Mouse (Mus musculus) ovary, postnatal 10 days (tissue): ENCODE results near the gene Cep131.

Experiments
- DNase-seq: peaks from one replicate; pipeline ENCODE4 v3.0.0; 2022; ENCODE audit warnings: low spot score

Cep131 gene

DNA sequence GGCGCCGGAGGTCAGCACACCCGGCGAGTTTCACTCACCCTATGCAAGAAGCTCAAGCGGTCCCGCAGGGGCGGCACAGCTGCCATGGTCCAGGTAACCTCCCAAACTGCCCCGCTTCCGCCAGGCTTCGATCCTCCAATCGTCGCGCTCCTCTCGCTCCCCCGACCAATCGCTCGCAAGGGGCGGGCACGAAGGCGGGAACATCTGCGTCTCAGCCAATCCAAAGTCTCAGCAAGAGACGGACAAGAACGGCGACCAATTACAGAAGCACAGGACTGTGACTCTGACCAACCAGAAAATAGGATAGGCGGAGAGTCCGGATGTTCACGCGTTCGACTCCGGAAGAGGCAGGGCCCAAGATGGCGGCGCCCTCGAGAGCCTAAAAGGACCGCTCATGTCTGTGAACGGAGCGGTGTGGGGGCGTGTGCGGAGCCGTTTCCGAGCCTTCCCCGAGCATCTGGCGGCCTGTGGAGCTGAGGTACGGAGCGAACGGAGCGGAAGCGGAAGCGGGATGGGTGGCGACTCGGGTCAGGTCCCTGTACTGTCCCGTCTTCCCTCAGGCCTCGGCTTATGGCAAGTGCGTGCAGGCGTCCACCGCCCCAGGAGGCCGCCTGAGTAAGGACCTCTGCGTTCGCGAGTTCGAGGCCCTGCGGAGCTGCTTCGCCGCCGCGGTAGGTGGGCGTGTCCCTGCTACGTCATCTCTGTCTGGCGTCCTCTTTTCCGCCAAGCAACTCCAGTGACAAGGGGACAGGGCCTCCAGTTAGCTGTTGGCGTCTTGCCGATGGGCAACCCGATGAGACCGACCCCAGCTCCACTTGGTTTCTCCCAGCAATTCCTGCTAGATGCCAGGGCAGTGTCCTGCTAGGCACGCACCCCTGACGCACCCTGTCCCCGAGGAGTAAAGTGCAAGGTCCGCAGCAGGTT lies 12.2 kb upstream of the Cep131 start, which contains the start of the genes Tepsin and Ndufaf8:
Gene Tepsin, minus strand, starts transcription at position 144 of the 924 bp plus-strand sequence.
Gene Ndufaf8, plus strand, starts transcription at position 341 of the 924 bp plus-strand sequence.
- DNase-seq: peak; percentile 100

DNA sequence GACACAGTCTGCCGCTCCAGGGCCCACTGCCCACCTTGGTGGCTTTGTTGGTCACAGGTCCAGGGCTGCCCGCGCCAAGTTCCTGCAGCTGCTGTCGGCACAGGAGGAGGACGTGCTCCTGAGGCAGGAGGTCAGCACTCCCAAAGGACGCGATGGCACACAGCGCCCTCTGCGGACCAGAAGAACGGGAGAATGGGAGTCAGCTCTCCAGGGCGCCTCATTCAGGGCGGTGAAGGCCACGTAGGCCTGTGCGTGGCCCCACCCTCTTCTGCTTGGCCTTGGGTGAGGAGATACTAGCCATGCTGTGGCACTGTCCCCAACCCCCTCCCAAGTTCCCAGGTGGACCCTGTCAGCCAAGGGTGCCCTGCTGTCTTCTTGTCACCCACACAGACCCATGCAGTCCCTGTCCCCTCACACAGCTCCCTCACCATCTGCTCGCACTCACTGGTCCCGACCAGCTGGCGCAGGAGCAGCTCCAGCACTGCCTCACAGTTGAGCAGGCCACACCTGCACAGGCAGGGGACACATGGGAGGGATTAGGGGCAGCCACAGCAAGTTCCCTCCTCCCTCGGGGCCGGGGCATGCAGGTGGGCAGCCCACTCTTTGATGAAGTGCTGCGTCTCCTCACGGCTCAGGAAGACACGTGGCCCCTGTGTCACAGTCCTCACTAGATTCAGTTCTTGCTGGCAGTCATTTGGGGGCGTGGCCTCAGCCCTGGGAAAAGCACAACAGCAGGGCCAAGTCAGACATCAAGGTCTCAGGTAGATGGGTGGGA lies 6.4 kb upstream of the Cep131 start:
- DNase-seq: no peak

DNA sequence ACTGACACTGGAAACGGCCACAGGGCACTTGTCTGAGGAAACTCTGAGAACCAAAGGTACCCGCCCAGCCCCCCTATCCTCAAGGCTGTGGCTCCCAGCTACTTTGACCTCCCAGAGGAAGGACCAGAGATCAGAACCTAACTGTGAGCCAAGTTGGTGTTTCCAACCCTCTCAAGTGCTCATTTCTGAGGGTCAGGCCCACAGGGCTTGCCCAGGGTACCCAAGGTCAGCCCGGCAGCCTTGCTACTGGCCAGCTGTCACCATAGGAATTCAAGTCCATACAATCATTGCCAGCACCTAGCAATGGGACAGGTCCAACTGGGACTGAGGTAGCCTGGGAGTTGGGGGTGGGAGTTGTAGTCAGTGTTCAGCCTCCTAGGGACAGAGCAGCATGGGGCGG lies 4.0 kb upstream of the Cep131 start:
- DNase-seq: no peak

DNA sequence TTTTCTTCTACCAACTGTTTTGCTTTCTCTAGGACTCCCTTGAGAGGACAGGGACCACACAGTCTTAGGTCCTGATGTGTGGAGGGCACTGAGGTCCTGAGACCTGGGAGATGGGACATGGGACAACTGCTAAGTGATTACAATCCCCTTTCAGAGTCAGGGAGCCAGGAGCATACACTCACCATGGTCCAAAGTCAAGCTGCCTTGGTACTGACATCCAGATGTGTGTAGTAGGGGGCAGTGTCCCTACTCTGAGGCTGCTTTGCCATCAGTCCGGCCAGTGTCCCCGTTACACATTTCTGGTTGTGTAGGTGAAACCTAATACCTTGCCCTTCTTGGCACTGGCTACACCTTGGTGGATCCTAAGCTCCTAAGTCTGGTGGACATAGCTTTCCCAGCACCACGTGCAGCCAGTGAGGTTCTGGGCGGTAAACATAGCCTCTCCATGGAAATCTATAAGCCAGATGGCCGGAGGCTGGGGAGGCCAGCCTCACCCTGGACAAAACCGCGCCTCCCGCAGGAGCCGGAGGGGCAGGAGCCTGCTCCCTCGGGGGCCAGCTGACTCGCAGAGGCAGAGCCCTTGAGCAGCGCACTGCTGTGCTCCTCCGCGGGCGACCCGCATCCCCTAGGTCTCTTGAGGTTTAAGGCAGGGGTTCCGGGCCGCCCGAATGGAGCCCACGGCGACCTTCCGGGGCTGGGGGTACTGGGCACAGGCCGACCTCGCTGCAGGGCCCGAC lies 568 bp downstream of the Cep131 start:
- peak; percentile 15 for DNase-seq

DNA sequence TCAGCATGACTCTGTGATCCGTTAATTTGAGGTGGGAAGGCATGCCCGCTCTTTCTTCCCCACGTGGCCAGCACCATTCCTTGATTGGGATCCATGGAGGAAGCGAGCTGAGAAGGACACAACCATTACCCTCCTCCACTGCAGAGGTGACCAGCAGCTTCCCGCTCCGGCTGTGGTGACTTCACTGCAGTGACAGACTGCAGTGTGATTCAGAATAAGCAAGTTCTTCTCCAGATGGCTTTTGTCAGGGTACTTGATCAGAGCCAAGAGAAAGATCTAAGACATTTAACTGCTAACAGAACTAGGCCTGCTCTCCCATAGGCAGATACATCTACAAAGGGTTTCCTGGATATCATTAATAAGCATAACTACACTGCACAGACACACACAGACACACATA lies 6.3 kb downstream of the Cep131 start:
- no peak for DNase-seq

DNA sequence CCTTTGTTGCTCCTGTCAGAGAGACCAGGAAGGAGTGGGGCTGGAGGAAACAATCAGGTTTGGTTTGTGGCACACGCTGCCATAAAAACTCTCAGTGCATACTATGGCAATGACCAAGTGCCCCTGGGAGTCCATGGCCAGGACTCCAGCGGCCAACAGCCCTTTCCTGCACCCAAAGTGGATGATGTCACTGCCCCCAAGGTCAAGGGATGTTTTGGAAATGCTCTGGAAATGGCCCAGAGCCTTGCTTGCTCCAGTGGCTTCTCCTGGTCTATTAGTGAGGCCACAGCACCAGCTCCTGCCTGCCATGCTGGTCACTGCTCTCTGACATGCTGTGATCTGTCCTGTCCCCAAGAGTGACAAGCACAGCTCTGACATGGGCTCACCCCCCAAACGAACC lies 10.4 kb downstream of the Cep131 start:
- no peak for DNase-seq

DNA sequence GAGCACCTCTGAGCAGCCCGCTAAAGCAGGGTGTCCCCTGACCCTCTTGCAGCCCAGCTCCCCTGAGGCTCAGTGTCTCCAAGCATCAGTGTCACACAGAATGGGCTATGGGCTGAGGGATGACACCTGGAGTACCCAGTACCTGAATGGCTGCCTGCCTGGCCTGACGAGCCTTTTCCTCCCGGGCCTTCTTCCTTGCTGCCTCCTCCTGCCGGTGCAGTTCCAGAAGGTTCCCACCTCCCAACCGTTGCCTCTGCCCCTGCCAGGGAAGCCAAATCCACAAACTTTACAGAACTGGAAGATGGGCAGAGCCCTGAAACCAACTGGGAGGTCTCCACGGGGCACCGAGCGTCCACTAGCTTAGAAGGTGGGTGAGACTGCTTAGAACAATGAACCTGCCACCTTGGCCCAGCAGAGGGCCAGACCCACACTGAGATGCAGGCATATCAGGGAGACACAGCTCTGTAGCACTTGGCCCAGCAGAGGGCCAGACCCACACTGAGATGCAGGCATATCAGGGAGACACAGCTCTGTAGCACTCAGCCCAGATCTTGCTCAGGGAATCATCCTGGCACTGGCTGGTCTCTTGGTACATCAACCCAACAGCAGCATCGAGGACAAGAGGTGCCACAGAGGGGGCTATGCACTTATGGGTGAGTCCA lies 13.5 kb downstream of the Cep131 start:
- no peak for DNase-seq

DNA sequence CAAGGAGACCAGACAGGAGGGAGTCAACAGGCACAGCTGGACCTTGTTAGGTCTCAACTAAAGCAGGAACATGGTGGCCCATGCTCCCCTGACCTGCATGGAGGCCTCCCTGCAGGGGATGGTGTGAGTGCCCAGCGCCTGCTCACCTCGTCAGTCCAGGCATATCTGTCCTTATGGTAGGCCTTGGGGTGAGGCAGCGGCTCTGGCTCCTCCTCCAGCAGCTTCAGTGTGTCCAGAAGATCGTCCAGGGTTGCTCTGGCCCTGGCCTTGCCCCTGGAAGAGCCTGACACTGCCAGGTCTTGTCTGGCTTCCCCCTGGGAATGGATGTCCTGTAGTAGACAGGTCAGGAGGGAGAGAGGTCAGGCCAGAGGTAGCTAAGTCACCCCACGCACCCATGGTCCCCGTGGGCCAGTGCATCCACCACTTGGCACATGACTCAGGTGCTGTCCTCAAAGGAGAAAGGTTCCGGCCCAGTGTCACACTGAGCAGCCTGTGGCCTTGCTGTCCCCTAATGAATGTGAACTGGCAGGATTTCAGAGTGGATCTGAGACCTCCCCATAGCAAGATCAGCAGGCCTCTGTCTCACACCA lies 14.8 kb downstream of the Cep131 start:
- no peak for DNase-seq

DNA sequence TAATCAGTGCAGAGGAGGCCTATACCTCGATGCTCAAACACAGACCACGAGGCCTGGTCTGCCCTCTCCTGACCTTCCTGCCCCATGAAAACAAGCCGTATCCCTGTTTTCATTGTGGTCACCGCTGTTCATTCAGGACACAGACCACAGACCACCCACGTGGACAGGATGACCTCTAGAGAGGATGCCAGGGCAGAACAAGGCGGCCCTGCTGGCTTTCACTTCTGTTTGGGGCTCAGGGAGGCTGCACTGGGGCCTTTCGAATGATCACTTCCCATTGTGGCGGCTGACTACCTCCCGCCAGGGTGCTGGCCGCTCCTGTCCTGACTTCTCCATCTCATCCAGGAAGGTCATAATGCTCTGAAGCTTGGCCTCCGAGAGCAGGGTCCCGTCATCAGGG lies 15.6 kb downstream of the Cep131 start:
- DNase-seq: no peak

DNA sequence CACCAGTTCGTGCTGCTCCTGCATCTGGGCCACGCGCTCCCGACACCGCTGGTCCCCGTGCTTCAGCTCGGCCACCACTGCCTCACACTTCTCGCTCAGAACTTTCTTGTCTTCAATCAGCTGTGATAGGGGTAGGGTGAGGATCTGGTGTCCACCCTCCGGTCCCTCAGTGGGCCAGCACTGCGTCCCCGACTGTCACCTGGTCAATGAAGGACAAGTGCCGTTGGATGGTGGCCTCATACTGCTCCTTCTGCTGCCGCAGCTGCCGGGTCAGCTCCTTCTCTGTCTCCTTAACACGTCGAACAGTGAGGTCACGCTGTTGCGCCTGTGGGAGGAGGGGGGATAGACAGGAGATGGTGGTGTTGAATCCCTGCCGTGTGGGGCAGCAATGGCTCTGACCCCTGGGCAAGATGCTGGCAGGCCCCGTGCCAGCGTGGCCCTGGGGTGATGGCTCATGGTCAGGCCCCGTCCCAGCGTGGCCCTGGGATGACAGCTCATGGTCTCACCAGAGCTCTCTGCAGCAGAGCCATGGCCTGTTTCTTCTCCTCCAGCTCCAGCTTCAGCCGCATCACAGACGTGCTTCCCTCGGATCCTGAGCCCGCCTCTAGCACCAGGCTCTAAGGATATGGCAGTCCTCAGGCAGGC lies 16.2 kb downstream of the Cep131 start:
- DNase-seq: no peak

DNA sequence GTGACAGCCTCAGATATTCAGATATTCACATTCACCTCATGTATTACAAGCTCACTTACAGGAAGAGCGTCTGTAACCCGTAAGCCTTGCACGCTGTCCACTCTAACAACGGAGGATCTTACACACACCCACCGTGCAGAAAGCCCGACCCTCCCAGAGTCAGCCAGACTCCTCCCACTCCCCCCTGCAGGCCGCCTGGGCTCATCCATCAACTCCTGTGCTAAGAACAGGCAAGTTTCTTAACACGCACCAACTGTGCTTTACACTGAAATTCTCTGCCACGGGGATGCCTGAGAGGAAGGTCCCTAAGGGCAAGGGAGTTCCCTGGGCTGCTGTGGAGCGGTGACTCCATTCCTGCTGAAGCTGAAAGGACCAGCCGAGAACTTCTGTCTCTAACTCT lies 17.4 kb downstream of the Cep131 start:
- DNase-seq: no peak

DNA sequence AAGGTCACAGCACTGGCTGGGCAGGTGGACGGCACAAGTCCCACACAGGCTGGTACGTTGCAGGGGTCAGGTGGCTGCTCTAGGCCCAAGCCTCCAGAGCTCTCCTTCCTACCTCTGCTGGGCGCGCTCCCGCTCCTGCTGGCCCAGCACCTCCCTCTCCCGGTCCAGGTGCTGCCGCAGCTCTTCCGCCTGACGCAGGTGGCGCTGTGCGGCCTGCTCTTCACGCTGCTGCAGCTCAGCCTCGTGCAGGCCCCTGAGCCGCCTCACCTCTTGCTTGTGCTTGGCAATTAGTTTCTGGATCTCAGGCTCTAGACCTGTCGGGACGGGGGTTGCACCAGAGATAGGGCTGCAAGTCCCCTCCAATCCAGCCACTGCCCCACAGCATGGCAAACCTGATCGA lies 18.8 kb downstream of the Cep131 start:
- DNase-seq: no peak

DNA sequence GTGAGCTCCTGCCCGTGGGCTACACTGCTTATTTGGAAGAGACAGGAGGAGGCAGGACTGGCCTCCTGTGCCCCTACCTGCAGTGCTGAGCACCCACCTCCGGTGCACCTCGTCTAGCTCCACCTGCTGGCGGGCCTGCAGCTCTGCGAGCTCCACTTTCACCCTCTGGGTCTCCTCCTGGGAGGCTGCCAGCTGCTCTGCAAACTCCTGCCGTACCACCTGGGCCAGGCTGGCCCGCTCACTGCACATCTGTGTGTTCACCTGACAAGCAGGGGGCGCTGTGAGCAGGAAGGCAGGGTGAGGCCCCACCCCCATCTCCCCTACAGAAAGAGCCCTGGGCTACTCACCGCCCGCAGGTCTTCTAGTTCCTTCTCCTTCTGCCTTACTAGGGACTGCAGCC lies 21.3 kb downstream of the Cep131 start:
- no peak for DNase-seq

DNA sequence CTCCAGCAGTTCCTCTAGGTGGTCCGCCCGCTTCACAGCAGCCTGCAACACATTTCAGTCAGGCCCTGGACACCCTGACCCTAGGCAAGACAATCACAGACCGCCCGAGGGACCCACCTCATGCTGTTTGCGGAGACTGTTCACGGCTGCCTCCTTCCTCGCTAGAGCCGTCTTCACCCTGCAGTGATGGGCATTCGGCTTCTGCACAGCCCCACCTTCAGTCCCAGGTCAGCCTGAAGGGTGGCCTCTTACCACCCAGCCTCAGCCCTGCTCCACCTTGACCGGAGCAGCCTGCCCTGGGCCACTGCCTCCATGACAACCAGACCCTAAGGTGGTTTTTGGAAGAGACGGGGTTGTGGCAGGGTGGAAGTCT lies 22.0 kb downstream of the Cep131 start:
- no peak for DNase-seq

DNA sequence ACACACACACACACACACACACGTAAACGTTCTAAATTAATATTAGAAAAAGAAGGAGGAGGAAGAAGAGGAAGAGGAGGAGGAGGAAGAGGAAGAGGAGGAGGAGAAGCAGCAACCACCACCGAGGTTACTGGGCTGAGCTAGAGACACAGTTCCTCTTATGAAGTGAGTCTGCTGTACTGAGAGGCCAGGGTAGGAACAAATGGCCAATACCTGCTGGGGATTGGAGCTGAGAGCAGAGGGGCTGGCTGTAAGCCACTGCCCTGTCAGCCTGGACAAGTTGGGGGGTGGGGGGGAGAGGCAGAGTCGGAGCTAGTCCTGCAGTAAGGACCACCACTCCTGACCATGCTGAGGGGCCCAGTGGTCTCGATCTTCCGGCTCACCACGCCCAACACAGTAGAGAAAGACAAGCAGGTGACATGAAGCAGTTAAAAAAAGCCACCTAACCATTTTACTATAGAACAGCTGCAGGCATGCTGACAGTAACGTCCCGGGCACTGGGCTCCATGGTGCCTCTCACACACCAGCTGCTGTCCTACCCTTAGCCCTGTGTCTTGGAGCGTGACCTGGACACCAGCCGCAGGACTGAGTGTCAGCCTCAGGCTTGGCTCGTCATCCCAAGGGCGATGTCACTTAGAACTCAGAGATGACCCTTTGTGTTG lies 22.5 kb downstream of the Cep131 start:
- DNase-seq: no peak

DNA sequence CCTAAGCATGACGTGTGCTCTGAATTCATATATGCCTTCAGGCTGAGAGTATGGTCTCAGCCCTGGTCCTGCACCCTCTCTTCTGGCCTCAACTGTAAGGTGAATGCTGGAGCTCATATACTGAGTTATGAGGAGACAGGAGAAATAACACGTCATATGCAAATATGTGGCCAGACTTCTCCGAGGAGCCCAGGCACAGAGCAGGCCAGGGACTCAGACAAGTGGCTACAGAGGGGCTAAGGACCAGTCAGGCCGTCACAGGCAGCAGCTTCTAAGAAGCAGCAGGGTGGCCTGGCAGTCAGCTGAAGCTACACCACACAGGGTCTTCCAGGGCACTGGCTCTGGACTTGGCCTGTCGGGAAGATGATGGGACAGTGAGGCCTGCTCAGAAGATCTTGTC lies 23.3 kb downstream of the Cep131 start:
- no peak for DNase-seq

DNA sequence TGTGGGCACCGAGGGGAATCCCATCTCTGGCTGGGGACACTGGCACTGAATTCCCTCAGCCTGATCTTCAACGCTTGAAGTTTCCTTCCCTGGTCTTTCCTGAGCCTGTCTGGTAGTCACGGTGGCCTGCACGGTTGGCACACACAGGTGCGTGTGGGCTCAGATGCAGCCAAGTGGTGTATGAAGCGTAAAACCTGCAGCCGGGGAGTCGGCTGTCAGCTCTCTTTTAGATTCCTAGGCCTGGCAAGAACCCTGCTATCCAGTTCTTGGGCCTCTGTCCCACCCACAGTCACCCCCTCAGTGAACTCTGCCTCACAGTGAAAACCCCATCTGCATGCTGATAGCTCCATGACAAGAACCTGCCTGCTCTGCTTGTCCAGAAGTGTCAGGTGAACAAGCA lies 26.0 kb downstream of the Cep131 start:
- no peak for DNase-seq

DNA sequence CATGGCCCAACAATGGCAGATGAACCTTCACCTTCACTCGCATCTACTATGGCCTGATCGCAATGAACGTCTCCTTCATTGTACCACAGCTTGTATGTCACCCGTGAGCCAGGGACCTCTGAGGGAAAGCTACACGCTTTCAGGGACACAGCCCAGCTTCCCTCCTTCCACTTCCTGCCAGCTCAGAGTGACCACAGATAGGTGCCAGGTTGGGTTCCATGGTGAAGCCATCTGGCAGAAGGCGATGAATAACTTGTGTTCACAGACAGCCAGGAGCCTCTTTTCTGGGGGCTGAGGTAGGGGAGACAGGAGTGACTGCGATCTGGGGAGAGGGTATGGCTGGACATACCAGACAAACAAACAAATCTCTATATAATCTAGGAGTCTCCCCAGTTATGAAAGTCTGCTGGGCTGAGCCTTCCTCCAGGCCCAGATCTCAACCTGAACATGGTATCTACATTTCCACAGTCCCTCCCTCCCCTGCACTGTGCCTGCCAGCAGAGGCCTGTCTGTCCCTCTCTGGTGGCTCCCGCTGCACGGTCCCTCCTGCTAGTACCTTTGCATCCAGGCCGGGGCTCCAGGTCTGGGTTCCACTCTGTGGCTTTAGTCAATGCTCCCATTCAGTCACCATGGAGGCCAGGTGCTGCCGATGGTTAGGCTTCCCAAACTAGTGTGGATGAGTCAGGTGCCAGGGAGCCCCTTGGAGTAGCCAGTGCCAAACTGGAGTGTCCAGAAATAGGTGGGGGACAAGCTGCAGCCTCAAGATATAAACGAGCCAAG lies 30.5 kb downstream of the Cep131 start:
- no peak for DNase-seq

DNA sequence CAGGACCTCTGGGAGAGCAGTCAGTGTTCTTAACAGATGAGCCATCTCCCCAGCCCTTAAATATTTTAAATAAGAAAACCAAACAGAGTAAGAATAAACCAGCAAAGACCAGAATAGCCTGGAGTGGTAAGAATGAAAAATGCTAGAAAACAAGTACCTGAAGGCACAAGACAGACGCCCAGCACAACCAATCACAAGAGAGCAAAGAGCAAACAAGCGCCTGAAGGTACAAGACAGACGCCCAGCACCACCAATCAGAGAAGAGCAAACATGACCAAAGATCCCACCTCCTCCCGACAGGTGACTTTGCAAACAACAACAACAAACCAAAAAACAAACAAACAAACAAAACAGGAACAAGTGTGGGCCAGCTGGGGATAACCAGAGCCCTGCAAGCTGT lies 32.8 kb downstream of the Cep131 start:
- no peak for DNase-seq

DNA sequence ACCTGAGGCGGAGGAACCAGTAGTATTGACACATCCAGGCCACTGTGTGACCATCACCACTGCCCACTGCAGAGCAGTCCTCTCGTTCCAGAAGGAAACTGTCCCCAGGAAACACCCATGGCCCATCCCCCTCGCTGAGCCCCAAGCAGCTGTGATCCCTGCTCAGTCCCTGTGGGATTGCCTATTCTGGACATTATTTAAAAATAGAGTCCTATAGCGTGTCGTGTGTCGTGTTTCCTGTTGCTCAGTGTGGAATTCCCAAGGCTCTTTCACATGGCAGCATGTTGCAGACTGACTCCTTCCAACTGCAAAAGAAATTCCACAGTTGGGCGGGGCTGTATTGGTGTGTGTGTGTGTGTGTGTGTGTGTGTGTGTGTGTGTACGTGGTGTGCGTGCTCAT lies 34.4 kb downstream of the Cep131 start:
- no peak for DNase-seq
